Mouse (Mus musculus) thymus, postnatal 14 days (tissue): ENCODE data around the gene 2310039H08Rik.

Experiments
- DNase-seq: peaks from one replicate; pipeline ENCODE4 v3.0.0; 2021

2310039H08Rik gene

DNA sequence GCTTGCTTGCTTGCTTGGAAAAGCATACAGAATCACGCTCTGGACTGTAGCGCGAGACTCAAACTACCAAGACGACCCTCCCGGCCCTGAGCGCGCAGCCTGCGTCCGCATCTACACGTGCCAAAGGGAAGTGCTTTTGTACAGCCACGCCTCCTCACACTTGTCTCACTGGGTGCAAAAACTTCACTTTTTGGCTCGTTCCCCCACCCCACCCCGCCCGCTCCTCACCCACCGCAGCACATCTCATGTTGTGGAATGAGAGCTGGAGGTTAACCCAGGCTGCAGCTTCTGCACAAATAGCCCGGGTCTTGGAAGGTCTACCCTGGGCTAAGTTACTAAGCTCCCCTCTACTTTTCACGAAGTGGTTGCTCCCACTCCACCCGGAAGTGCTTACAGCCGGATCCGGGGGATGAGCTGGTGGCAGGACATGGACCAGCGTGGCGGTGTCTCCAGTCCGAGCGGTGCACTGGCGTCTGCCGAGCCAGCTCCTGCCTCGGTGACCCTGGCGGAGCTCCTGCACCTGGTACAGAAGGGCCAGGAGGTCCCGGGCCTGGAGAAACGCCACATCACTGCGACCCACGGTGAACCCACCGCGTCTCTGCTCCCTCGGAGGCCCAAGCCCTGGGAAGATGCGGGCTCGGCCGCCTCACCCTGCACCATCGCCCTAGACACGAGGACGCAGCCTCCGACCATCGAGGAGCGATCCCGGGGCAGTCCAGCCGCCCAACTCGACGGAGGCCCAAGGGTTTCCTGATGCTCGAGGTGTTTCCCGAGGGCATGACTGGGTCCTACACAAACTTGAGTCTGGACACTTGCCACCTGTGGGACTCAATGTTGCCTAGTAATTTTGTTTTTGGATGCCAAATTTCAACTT lies at the start of gene 2310039H08Rik:
Gene 2310039H08Rik, plus strand, starts transcription at position 232 of the 874 bp plus-strand sequence.
- DNase-seq = peak; percentile 85

GRCm38 (mm10) chr17:46724477-46725084 lies 47.9 kb upstream of the 2310039H08Rik start:
- DNase-seq = no peak

- peak; percentile 67 for DNase-seq
Observed at GRCm38 (mm10) chr17:46725273-46725672, 47.2 kb upstream of the 2310039H08Rik start.

GRCm38 (mm10) chr17:46725731-46726645 lies 46.4 kb upstream of the 2310039H08Rik start:
- DNase-seq = no peak

- DNase-seq = no peak
Observed at GRCm38 (mm10) chr17:46727271-46727670, 45.2 kb upstream of the 2310039H08Rik start.

DNA sequence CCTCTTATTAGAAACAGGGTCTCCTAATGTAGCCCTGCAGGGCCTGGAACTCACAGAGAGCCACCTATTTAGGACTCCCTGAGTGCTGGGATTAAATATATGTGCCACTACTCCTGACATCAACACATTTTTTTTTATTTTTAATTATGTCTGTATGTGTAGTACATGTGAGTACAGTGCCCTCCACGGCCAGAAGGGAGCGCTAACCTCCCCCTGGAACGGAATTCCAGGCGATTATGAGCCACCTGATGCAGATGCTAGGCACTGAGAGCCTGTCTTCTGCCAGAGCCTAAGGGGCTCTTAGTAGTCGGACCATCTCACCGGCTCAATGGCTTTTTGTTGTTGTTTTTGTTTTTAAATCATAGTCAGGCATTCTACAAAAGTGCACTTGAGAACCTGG lies 44.4 kb upstream of the 2310039H08Rik start:
- DNase-seq = peak; percentile 49

DNA sequence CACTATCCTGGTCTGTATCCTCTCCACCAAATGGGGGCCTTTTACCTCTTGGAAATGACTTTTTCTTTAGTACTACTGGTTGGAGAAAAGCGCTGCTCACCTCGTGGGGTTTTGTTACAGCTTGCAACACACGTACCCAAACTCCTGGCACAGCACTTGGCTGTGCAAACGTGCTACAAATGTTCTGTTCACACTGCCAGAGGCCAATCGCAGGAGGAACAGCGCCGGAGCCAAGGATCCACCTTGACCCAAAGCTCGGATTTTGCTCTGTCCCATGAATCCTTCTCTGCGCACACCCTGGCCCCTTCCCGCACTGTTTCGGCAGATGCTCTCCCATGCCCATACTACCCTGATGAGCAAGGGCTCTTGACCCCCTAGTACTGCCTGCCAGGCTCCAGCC lies 43.9 kb upstream of the 2310039H08Rik start:
- no peak for DNase-seq

GRCm38 (mm10) chr17:46728904-46729318 lies 43.5 kb upstream of the 2310039H08Rik start, which contains the start of gene Gnmt:
Gnmt (minus strand) TSS chr17:46729168.
- DNase-seq = no peak

- no peak for DNase-seq
Observed at GRCm38 (mm10) chr17:46734055-46734454, 38.4 kb upstream of the 2310039H08Rik start.

GRCm38 (mm10) chr17:46735287-46735686 lies 37.1 kb upstream of the 2310039H08Rik start:
- no peak for DNase-seq

DNA sequence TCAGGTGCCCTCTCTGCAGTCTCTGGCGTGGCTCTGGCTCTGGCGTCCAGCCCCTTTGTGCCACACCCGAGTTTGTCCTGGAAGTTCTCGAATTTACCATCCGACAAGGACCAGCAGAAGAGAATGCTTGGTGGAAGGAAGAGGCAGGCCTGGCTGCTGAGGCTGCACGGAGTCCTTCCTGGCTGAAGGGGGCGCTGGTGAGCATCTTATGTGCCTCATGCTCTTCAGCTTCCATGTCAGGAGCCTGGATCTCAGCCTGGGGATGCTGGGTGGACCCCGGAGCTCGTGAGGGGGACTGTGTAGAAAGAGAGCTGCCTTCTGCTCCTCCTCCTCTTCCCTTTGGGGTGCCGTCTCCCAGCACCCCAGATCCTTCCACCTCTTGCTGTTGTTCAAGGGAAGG lies 36.3 kb upstream of the 2310039H08Rik start:
- DNase-seq = peak; percentile 64

GRCm38 (mm10) chr17:46741305-46741704 lies 31.1 kb upstream of the 2310039H08Rik start:
- no peak for DNase-seq

DNA sequence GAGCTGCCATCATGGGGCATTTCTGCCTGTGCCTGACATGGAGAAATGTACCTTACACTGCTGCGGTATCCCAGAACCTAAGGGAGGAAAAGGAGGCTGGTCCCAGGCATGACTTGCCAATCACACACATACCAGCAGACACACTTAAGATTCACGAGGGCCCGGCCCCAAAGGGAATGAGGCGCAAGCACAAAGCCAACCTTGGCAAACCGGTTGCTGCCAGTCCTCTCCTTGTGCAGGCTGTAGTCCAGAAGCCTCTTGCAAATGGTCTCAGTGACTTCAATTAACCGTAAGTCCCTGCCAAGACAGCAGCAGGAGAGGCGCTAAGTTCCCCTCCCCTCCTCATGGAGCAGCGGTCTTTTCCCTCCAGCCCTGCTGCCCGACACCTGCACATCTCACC lies 29.4 kb upstream of the 2310039H08Rik start:
- no peak for DNase-seq

GRCm38 (mm10) chr17:46745506-46745905 lies 26.9 kb upstream of the 2310039H08Rik start:
- DNase-seq = no peak

DNA sequence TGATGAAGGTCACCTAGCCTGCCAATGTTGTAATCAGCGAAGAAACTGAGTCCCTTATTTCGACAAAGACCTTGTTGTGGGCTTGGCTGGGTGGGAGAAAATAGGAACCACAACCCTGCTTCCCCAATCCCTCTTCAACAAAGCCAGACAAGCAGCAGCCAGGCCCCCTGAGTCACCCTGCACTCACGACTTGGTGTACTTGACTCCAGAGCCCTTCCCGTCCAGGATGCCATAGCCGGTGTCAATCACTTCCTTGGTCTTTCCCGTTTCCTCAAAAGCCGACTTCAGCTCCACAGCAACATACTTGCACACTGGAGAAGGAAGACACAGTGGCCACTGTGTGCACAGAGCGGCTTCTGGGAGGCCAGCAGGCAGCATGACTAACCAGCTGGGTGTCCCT lies 25.2 kb upstream of the 2310039H08Rik start:
- no peak for DNase-seq

DNA sequence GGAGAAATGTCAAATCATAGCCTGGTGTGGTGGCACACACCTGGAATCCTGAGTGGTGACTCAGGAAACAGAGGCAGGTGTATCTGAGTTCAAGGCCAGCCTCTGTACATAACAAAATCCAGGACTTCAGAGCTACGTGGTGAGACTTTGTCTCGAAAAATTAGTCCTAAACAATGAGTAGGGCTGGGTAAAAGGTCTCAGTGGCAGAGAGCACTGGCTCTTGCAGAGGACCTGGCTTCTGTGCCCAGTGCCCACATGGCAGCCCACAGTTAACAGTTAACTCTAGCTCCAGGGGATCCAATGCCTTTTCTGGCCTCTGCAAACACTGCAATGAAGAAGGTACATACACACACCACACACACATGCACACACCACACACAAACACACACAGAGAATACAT lies 24.6 kb upstream of the 2310039H08Rik start:
- no peak for DNase-seq

GRCm38 (mm10) chr17:46749282-46749681 lies 23.2 kb upstream of the 2310039H08Rik start:
- DNase-seq = no peak

DNA sequence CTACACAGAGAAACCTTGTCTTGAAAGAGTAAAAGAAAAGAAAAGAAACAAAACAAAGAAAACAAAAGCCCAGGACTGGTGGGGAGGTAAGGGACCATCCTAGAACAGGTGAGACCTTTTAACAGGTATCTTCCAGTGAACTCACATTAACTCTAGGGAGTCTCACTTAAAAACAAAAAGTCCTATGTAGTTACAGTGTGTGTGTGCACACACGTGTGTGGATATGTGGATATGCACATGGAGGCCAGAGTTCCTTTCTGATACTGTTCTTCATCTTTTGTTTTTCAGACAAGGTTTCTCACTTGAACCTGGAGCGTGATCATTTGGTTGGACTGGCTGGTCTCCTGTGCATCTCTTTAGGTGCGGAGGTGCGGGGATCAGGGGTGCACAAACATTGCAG lies 21.9 kb upstream of the 2310039H08Rik start:
- no peak for DNase-seq

GRCm38 (mm10) chr17:46751056-46751793 lies 21.2 kb upstream of the 2310039H08Rik start:
- DNase-seq = no peak

DNA sequence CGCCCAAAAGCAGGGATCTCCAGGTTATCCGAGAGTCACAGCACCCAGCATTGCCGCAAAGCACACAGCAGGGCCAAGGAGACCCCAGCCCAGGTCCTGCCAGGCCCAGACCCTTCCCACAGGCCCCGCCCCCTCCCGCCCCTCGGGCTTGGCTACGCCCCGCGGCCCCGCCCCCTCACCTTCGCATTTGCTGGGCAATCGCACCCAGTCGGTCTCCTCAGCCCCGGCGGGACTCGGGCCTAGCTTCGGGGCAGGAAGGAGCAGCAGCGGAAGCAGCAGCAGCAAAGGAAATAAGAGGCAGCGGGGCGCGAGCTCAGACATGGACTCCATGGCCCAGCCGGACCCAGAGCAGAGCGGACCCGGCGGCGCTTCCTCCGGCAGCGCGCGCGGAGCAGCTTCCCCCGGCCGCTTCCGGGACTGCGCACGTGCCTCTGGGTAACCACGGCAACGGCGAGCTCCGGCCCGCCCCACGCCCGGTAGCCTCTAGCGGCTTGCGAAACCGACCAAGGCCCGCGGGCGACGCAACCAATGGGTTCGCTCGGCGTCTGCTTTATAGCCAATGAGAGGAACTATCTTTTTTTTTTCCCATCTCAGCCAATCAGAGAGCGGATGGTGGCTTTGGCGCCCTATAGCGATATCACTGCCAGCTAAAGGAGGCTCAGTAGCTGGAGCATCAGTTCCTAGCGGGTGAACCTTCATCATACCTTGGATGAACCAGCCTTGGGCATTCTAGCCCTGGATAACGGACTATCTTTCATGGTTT lies 20.5 kb upstream of the 2310039H08Rik start, which contains the start of gene Cnpy3:
Gene Cnpy3, minus strand, starts transcription at position 421 of the 763 bp plus-strand sequence.
- DNase-seq = peak; percentile 98

GRCm38 (mm10) chr17:46758753-46759152 lies 13.7 kb upstream of the 2310039H08Rik start:
- DNase-seq = no peak
